Mouse (Mus musculus) forelimb bud, embryonic 11.5 days (tissue): Measurements from ENCODE around the gene Pxk.
"Not testable (repeated sequence)": the region's sequence is repeated elsewhere in the genome, so short reads cannot be mapped to it uniquely, and the experiment has no call there.

Experiments used
- DNase-seq: peaks from one replicate; pipeline ENCODE4 v3.0.0-alpha.2; 2012; ENCODE audit warnings: low read depth, low spot score

Pxk gene

DNA sequence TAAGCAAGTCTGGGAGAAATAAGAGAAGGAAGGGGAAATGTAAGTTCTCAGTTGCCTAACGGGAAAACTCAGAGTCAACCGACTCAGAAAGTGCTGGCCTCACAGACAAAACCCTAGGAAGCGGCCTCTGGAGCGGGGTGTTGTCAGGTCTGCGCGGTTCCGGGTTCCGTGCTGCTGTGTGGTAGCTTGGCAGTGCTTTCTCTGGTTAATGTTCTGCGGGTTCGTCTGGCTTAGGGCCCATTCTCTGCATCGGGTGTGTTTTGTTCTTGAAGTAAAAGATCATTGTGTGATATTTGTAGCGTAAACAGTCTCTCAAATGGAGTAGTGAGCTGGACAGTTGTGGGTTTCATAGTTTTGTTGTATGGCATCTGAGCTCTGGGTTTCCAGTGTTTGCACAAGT lies 4.7 kb downstream of the Pxk start:
- DNase-seq = no peak

DNA sequence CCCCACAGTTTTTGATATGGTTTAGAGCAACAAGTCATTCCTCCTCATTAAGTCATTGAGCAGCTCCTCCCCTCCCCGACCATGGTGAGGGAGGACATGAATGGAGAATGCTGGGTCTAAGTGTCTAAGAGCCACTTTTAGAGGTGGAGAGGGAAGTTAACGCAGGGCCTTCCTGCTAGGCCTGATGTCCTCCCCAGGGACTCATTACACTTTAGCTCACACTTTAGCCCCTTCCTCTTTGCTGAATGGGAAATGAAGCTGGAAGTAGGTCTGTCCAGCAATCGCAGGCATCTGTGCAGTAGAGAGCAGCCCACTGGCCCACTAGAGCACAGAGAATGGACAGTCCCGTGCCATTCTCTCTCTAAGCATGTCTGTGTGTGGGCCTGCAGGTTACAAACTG lies 10.0 kb downstream of the Pxk start:
- no peak for DNase-seq

DNA sequence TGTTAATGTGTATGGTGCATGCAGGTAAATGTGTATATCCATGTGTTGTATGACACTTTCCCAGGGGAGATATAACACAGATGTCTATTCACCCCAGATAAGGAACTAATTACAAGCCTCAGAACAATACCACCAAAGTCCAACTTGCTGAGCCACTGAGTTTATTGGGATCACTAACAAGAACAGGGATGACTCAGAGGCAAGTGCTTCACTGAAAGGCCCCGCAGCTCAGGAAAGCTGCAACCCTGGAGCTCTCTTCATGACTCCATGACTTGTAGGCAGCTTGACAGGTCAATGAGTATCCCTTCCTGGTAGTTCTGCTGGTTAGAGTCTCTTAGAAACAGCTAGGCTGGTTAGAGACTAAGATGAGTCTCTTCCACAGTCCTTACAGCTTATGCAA lies 11.0 kb downstream of the Pxk start:
- DNase-seq = no peak

DNA sequence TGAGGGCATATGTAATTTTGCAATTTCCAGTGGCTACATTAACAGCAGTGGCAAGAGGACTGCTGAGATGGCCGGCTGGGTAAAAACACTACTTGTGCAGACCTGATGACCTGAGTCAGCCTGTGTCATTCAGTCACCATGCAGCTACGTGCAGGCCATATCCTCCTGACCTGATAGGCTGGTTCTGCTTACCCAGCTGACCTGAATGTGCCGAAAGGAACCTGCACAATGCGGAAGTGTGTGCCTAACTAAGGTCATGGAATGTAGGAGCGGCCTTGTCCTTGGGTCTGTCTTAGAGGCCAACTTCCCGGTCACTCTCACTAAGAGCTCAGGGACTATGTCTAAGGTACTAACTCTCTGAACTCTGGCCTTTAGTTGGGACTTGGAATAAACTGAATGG lies 13.5 kb downstream of the Pxk start:
- DNase-seq = no peak

DNA sequence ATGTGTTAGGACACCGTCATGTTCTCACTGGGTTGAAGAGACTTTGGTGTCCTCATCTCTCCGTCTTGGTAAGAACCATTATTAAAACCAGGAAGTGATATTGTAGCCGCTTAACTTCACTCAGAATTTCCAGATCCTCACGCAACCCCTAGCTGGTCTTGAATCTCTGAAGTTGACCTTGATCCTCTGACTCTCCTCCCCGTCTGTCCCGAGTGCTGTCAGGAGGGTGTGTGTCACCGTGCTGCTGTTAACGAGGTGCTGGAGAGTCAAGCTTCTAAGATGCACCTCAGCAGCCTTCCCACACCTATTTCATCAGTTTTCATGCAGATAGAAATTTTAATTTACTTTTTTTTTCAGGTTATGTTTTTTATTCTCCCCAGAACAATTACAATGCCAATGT lies 14.0 kb downstream of the Pxk start:
- no peak for DNase-seq

DNA sequence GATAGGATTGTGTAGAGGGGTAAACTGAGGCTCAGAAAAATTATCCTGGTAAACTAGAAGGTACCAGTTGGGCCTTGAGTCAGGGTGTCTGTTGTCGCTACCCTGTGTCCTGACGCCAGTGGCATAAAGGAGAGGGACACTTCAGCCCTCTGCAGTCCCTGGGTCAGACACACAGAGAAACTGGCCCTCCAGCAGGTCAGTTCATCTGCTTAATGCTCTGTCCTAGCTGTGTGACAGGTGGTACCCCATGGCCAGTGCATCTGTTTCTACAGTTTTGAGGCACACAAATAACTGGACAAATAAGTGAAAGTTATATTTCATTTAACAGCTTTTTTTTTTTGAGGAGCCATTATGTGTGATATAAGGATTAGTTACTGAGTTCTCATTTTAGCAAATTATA lies 15.6 kb downstream of the Pxk start:
- DNase-seq = no peak

DNA sequence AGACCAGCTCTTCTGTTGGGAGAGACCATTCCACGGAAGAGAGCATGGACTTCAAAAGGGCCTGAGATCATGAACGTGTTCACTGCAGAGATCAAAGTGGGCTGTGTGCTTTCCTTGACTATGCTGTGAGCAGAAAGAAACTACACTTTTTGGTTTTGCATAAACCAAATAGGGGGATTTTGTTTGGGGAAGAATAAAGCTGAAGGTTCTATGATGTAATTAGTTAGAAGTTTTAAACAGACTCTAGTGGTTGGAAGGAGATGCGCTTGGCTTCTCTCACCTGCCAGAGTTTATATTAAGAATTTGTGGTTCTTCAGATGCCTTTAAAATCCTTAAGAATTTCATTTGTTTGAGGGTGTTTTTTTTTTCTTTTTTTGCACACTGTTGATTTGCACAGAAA lies 16.3 kb downstream of the Pxk start:
- no peak for DNase-seq

DNA sequence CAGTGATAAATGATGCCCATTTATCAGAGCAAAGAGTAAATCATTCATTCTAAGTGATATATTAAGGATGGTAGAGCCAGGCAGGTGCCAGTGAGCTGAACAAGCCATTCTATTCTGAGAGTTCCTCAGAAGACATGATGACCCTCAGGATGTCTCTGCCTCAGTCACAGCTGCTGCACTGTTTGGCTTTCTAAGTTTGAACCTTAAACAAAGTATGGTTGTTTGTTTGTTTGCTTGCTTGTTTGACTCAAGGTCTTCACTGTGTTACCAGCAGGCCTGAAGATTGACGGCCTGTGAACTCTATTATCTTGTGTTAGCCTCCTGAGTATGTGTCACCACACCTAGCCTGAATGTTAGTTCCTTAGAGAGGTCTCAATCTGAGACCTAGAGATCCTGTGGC lies 16.7 kb downstream of the Pxk start:
- DNase-seq = no peak

DNA sequence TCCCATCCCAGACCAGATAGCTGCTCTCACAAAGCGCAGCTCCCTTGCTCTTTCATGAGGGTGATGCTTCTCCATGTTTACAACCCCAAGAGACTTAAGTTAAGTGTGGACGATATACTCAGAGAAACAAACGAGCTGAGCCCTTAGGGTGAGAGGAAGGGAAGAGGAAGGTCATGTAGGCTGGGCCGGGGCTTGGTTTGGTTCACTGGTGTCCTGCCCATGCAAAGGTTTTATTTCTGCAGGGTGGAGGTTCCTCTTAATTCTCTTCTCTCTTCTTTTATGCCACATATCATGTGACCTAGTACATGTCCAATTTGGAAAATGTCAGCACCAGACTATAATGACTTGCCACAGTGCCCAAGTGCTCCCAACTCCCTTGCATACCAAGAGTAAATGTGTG lies 17.8 kb downstream of the Pxk start:
- DNase-seq = no peak

DNA sequence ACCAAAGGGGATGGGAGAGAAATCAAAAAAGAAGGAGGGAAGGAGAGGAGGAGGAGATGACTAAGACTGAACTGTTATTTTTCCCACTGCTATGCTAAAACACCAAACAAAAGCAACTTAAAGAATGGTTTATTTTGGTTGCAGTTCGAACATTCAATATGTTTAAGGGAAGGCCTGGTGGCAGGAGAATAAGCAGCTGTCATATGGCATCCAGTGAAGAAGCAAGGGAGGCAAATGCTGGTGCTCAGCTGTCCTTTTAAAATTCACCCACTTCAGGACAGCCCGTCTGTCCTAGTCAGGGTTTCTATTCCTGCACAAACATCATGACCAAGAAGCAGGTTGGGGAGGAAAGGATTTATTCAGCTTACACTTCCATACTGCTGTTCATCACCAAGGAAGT lies 19.4 kb downstream of the Pxk start:
- no peak for DNase-seq

DNA sequence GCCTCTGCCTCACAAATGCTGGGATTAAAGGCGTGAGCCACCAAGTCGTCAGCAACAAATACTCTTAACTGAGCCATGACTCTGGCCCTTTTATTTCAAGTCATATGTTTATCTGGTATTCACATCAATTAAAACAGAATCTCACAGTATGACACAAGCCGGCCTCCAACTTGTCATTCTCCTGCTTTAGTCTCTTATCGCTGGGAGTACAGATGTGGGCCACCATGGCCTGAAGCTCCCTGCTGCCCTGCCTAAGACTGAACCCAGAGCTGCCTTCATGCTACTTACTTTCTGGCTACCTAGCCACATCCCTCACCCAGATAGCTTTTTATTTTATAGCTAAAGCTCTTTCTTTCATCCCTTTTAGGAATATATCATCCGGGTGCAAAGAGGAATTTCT lies 21.4 kb downstream of the Pxk start:
- DNase-seq = no peak

DNA sequence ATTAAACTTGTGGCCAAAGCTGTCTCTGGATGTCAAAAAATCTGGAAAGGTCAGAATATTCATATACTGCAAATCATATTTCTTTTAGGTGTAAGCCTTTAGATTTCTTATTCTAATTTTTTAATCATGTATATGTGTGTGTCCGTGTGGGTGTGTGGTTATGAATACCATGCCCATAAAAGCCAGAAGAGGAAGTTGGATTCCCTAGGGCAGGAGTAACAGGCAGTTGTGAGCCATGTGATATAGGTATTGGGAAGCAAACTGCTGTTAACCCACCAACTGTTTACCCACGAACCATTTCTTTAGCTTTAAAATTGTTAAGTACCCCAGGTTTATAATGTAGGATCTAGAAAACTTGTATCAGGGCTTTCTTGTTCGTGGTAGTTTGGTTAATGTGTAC lies 21.9 kb downstream of the Pxk start:
- no peak for DNase-seq

DNA sequence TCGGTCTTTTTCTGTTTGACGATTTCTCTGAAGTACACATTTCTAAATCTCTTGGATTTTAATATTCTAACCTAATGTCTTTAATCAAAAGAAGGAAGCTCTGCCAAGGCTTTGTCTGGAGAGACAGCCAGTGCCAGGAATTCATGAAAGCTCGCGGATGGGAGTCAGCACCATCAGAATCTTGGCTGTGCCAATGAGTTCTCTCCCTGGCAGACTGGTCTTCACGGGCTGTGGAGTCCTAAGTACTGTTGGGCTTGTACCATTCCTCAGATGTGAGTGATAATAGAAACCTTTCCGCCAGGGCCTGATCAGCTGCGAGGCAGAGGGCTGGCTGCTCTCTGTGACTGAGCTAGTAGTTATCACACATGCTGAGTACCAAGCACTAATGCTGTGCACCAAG lies 25.1 kb downstream of the Pxk start:
- no peak for DNase-seq

DNA sequence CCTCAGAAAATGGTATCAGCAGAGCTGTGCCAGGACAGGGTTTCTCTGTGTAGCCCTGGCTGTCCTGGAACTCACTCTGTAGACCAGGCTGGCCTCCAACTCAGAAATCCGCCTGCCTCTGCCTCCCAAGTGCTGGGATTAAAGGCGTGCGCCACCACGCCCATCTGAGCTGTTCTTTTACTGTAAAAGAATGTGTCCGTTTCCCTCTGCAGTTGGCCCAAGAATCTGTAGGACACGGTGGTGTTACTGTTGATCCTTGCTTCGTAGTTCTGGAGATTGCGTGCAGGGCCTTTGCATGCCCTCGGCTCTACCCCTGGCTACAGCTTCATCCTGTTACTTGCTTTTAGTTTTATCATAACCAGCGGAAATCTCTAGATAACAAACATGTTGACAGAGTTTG lies 25.6 kb downstream of the Pxk start:
- not testable (repeated sequence) for DNase-seq

DNA sequence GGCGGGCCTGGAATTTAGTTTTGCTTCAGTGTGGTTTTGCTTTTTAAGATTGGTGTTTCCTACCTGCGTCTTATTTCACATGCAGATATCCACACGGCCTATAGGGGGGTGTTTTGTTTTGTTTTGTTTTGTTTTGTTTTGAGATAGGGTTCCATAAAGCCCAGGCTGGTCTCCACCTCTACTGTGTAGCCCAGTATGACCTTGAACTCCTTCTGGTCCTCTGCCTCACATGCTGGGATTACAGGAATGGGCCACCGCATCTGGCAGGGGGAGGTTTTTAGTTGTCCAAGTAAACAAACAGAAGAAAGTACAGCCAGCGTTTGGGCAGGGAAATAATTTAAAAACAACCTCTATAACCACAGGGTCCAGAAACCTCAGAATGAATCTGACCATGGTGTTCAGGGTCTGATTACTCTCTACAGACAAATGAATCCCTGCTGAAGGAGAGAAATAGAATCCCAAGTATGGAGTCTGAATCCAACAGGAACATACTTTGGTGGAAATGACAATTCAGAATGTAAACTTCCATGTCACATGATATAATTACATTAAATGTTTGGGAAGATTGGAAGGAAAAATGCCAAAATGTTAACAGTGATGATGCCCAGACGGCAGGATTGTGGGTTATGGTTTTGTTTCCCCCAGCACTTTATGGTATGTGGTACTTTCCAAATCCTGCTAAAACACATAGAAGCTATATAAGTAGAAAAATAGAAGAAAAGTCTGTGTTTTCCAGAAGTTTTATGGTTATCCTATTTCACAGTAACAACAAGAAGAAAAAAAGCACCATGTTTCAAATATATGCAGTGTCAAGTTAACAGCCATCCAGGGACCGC lies 26.3 kb downstream of the Pxk start:
- DNase-seq = no peak

DNA sequence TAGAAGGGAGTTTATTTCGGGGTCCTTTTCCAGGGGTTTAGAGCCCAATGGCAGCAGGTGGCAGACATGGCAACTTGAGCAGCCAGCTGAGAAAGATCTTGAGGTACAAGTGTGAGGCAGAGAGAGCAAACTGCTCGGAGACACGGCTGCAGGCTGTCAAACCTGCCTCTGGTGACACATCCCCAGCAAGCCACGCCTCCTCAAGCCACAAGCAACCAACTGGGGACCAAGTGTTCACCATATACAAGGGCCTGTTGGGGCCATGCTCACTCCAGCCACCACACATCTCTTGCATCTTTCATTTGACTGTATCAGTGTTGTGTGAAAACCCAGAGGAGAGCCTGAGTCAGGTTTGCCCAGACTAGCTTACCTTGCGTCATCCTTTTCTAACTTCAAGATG lies 30.0 kb downstream of the Pxk start:
- DNase-seq = no peak

DNA sequence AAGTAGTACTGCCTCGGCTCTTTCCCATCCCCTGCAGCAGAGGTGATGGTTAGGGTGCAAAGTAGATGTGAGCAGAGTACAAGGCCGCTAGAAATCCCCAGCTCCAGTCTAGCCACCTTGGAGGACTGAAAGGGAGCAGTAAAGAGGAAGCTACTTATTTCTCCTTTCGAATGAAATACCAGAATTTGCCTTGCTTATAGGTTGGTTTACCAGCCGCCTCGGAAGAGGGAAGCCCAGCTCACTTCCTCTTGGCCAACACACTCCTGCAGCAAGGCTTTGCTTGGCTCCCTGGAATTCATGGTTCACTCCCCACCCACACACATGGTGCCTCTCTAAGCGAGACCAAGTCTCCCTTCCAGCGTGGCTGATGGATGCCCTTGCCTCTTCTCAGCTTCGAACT lies 34.8 kb downstream of the Pxk start:
- DNase-seq = no peak

DNA sequence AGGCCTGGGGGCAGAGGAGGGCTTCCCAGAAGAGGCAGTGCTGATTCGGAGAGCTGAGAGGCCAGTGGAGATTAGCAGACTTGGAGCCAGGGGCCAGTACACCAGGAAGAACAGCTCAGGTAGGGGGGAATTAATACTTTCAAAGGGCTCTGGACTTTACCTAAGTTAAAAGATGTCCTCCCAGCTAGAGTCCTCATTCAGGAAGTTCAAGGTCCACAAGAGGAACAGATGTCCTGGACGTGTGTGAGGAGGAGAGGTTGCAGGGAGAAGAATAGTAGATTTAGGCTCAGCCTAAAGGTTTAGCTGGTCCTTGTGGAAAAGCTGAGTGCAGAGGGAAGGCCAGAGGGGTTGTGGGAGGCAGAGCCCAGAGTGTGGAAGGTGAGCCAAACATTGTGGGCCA lies 36.2 kb downstream of the Pxk start:
- DNase-seq = no peak

DNA sequence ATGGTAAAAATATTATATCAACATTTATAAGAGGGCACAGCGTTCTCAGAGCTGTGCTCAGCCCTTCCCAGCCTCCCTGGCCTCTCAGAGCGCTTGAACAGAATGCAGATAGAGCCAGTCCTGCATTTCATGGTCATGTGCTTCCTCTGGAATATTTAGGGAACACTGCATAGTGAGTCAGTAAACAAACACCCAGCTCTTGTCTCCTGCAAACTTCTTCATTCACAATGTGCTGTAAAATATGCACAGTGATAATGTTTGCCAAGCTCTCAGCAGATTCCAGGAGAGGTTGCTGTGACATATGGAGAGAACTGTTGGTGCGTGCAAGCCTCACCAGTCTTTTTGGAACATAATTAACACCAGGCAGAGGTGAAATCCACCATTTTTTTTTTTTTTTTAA lies 37.1 kb downstream of the Pxk start:
- DNase-seq = no peak

DNA sequence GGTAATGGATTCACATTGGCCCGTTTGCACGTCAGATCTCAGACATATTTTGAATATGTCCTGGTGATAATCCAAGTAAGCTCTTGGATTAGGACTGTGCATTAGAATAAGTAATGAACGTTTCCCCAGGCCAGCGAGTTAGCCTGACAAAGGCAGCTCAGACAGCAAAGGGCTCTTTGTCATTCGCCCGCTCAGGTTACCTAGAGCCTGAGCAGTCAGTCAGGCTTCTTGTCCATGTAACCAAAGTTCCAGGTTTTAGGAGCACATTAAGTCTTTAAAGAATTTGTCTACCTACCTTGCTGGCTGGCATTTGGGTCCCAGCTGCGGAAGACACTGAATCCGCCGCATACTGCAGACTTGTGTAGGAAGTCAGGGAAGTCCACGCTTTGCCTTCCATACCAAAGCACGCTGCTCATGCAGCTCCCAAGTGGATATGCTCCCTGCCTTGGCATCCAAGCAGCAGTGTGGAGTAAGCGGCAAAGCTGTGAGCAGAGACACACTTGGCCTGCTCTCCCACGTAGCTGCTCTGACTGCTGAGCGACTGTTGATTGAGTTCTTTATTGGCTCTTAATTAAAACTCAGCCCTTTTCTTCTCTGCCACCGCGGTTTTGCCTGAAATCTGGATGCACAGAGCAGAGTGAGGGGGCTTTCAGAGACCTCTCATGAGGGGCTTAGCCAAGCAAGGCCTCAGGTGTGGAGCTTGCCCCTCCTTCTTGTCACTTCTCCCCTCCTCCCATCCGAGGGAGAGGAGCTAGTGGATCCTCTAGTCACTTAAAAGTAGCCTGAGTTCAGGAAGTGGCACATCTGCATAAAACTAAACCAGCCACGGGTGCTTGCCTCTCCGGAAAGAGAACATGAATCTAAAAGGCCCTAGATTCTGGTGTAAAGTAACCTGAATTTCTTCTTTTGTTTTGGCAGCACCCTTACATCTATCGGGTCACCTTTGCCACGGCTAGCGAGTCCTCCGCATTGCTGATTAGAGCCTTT lies 42.0 kb downstream of the Pxk start:
- no peak for DNase-seq

DNA sequence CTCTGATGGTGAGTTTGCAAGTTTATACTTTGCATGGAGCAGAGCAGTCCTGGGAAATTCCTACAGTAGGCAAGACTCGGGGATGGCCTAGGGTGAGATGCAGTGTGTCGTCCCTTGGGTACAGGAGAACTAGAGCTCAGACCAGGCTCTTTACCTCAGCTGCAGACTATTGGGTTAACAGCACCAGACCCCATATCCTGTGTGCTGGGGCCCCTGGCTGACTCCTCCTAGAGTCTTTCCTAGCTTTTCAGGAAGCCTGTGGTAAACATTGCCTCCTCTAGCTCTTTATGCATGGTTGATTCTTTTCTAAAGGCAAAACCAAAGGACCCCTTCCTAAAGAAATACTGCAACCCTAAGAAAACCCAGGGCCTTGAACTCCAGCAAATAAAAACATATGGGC lies 43.1 kb downstream of the Pxk start:
- no peak for DNase-seq

DNA sequence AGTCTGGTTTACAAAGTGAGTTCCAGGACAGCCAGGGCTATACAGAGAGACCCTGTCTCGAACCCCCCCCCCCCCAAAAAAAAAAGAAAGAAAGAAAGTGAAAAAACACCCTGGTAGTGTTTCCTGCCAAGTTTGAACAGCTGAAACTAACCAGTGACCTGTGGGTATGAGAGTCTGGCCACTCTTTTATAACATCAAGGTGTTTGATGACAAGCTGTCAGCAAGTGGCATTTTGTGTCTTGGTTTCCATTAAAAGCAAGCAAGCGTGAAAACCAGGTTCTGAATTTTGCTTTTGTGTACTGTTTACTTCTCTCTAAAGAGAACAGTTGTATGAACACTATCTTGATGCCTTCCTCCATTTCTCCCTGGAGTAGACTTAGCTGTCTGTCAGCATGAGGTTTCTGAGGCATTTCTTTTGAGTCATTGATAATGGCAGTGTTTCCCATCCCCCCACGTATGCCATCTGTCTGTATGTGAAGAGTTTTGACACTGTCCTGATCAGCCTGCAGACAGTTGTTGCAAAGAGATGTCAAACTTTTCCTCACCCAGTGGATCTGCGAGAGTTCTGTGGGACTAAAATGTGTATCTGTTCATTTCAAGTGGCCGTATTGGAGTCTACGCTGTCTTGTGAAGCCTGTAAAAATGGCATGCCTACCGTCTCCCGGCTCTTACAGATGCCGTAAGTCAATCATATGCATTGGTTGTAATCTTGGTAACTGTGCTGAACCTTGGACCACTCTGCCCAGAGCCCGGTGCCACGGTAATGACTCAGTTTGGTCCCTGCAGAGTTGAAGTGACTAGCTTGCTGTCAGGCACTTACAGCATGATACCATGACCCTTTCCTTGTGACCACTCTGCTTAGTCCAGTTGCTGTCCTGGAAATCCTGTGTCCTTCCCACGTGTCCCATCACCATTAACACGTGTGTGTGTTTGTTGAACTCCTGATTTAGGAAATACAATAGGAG lies 47.9 kb downstream of the Pxk start:
- DNase-seq = peak; percentile 64
